Mouse (Mus musculus) urinary bladder, postnatal 36 days (tissue): ENCODE results near the gene Ephb4.

ENCODE experiments used
- DNase-seq, 2 experiments: peaks; one replicate each; pipeline ENCODE4 v3.0.0; 2022; ENCODE audit warnings: low spot score in 2 of 2, mixed read lengths in 1 of 2

Gene Ephb4

DNA sequence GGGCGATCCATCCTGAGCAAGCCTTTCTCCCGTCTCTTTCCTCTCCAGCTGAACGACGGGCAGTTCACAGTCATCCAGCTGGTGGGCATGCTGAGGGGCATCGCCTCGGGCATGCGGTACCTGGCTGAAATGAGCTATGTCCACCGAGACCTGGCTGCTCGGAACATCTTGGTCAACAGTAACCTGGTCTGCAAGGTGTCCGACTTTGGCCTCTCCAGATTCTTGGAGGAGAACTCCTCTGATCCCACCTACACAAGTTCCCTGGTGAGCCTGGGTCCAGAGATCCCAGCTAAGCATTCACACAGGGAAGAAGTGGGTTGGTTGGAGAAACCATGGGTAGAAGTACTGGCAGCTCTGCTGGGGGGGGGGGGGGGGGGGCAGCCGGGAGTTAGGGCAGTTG lies 19.8 kb downstream of the Ephb4 start:
- DNase-seq: no peak

DNA sequence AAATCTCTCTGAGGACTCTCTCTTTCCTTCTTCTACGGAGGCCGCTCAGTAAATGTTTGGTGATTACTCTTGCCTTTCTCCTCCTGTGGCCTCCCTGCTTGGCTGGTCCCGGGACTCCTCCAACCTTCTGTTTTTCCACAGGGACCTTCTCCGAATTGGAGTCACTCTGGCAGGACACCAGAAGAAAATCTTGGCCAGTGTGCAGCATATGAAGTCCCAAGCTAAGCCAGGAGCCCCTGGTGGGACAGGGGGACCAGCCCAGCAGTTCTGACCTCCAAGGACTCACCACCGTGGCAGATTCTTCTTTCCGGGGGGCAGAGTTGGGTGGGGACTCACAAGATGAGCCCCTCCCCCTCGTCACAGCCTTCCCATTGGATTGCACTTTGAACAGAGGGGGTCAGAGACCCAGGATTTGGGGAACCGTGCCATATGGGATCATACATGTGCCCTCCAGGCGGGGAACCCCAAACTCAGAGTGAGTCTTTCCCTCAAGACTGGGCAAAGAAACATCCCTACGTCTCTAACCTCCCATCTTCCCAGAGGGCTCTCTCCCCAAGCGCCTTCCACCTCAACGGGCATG lies 23.6 kb downstream of the Ephb4 start:
- DNase-seq: no peak

DNA sequence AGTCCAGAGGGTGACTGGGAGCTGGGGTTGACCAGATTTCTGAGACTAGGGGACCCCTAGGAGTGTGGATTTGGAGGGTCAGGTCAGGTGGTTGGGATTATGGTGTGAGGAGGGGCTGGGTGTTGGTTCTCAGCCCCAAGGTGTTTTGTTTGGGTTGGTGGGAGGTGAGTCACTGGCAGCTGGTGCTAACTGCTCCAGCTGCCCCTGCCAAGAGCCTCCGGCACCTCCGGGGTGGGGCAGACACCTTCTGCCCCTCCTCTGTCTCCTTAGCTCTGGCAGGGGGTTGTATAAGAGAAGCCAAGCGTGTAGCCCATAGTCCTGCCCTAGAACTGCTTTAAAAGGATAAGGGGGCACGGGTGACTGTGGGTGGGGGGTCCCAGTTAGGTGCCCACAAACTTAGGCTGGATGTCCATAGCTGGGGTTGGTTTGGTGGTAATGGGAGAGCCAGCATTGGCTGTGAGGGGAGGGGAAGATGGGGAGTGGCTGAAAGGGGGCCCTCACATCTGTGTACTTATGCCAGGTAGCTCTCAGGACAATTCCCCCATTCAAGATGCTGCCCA lies 24.7 kb downstream of the Ephb4 start:
- no peak for DNase-seq

DNA sequence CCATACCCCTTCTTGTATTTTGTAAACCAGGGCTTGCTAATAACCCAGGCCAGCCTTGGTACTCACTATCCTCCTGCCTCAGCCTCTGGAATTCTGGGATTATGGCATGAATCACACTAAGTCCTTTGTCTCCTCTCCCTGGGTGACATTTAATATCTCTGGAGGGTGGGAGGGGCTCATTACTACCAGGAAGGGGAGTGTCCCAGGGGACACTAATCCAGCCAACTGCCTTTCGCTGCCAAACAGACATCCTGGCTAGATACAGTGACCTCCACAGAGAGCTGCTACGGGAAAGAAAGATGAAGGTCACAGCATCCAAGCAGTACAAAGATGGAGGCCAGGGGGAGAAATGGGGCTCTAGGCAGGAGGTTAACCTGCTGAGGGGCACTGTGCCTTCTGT lies 25.7 kb downstream of the Ephb4 start:
- DNase-seq: no peak

DNA sequence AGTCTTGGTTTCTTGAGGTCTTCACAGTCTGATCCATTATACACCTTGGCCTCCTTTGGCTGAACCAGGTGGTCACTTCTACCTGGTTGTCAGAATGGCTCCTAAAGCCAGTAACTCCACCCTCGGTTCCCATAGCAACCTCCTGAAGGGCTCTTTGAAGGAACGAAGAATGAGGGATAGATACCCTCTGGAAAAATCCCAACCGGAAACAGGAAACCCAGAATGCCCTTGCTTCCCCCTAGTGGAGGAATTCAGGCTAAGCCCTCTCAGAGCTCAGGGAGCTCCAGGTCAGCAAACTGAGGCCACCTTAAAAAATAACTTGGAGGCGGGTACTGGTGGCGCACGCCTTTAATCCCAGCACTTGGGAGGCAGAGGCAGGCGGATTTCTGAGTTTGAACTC lies 26.3 kb downstream of the Ephb4 start:
- DNase-seq: no peak

DNA sequence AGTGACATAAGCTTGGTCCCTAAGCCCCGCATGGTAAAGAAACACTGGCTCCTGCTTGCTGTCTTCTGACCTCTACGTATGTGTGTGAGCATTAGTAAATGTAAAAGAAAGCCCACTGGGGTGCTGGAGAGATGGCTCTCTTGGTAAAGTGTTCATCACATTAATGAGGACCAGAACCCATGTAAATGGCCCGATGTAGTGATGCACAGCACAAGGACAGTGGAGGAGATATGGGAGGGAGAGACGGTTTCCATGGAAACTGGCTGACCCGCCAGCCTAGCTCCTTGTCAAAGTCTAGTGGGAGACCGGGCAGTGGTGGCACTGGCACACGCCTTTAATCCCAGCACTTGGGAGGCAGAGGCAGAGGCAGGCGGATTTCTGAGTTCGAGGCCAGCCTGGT lies 26.8 kb downstream of the Ephb4 start:
- DNase-seq: no peak

DNA sequence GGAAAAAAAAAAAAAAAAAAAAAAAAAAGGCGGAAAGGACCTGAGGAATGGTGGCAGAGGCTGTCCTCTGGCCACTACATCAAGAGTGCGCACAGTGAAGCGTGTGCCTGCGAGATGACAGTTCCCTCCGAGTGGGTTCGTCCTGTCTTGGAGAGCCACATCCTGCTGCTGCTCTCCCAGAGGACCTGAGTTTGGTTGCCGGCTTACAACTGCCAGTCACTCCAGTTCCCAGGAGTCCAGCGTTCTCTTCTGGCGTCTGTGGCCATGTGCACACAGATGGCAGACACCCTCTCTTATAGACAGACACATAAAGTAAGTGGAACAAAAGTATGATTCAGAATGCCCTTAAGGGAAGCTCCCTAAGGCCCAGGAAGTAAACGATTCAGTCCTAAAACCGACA lies 27.3 kb downstream of the Ephb4 start:
- no peak for DNase-seq

DNA sequence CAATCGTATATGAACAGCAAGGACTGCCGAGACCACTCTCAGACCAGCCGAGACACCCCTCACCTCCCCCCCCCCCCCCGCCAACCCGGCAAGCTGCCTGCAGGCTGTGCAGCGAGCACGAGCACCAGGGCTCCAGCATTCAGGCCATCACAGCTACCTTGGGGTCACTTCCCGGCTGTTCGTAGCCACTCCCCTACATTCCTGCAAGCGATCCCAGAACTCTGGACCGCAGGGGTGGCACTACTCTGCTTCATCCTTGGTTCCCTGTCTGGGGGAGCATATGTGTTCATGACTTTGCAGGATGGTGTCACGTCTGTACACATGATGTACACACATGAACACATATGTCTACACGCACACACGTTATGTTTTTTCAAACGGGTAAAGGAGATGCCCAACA lies 27.7 kb downstream of the Ephb4 start:
- DNase-seq: no peak

DNA sequence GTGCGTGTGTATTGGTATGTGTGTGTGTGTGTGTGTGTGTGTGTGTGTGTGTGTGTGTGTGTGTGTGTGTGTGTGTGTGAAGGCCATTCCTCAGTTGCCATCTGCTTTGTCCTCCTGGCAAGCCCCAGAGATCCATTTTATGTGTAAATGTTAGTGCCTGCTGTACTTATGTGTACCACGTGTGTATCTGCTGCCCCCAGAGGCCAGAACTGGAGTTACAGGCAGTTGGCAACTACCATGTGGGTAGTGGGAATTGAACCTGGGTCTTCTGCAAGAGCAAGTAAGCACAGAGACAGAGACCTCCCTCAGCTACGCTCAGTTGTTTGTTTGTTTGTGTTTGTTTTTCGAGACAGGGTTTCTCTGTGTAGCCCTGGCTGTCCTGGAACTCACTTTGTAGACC lies 31.2 kb downstream of the Ephb4 start:
- DNase-seq: peak in 1 of 2 experiments; percentile 49

DNA sequence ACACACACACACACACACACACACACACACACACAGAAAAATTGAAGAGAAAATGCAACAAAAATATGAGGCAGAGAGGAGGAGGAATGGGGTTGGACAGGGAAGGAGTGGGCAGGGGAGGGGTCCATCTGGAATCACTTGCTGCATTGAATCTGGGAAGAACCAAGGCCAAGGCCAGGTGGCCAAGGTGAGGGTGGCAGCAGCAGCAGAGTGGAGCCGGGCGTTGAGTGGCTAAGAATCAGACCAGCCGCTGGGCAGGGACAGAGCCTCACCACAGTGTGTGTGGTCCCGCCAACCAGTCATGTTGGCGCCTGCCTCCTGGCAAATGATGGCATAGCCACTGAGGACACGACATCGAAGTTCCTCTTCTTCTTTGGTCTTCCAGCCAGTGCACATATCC lies 33.5 kb downstream of the Ephb4 start:
- no peak for DNase-seq

DNA sequence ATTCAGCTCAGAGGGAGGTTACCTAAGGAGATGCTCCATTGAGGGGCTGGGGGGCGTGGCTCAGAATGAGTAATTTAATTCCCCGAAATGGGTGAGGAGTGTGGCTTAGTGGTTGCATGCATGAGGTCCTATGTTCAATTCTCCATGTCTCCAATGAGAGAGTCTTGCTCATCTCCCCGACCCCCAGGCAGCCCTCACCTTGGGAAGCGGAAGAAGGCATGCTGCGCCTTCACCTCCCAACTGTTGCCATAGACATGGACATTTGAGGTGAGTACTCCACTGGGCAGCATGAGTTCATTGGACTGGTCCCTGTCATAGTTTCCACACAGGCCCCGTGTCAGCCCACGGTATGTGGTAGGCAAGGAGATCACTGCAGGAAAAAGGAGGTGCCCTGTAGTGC lies 36.8 kb downstream of the Ephb4 start:
- DNase-seq: no peak

DNA sequence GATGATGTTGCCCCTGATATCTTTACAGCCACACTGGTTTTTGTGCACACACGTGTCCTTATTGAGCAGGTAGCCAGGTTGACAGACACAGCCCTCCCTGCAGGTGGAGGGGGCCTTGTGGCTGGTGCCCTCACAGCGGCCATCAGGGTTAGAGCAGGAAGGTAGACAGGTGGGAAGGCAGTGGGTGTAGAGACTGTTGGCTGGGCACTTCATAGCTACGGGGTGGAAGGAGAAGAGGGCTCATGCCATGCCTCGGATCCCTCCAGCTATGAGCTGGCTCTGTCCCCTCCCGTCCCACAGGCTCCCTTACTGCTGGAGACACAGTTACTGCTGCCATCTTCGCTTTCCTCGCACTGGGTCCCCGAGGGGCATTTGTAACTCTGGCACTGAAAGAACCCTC lies 41.7 kb downstream of the Ephb4 start:
- DNase-seq: no peak

DNA sequence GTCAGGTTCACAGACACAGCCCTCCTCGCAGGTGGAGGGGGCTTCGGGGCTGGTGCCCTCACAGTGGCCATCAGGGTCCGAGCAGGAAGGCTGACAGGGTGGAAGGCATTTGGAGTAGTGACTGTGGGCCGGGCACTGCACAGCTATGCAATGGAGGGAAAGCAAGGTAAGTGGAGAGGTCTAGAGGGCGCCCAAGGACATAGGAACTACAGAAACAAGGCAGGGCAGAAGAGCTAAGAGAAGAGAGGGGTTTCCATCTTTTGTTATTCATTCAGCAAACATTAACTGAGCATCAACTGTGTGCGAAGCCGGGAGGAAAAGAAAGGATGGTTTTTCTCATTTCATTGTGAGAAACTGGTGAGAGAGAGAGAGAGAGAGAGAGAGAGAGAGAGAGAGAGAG lies 44.5 kb downstream of the Ephb4 start:
- DNase-seq: no peak

DNA sequence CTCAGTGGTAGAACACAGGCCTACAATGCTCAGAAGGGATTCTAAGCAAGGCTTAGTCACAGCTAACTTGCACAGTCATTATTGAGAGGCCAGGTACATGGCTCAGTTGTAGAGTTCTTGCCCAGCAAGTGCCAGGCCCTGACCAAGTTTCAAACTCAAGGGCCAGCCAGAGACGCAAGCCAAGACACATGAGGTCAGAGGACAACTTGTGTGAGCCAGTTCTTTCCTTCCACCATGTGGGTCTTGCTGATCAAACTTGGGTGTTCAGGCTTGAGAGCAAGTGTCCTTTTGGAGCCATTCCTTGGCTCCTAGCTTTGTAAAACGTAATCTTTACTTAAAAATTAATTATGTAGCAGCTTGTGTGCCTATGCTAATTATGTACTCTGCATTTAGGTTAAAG lies 54.2 kb downstream of the Ephb4 start:
- peak in 1 of 2 experiments; percentile 34 for DNase-seq

DNA sequence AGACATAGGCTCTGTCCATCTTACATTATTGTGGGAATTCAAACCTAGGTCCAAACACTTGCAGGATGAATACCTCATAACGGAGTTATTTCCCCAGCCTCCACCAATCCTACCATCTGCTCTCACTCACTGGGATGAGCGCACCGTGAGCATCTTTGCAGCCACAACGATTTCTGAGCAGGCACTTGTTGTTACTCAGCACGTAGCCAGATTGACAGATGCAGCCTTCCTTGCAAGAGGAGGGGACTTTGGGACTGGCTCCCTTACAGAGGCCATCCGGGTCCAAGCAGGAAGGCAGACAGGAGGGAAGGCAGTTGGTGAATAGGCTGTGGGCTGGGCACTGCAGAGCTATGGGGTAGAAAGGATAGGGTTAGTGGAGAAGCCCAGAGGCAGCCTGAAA lies 59.5 kb downstream of the Ephb4 start:
- DNase-seq: no peak

DNA sequence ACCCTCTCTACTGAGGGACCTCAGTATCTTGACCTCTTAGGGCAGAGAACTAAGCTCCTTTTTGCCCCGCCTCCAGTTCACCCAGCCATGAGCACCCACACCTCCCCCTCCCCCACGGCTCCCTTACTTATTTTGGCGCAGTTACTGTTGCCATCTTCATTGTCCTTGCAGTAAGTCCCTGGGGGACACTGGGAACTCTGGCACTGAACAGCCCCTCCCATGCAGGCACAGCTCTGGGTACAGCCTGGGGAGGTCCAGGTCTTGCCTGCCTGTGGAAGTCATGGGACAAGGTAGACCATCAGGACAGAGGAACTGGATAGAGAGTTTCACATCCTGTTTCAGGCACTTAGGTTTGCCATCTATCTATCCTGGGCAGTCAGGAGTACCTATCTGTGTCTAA lies 60.2 kb downstream of the Ephb4 start:
- no peak for DNase-seq

DNA sequence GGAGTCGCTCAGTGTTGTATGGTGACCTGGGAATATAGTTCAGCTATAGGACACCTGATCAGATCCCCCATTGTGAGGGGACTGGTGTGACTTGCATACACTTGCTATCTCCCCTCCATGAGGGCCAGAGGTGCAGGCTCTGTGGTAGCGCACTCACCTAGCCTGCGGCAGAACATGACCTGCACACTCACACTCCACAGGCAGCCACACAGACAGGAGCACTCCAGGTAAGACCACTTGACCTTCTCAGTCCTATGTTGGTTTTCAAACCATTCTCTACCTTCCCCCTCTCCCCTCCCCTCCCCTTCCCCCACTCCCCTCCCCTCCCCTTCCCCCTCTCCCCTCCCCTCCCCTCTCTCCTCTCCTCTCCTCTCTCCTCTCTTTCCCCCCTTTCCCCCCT lies 60.6 kb downstream of the Ephb4 start:
- DNase-seq: no peak

DNA sequence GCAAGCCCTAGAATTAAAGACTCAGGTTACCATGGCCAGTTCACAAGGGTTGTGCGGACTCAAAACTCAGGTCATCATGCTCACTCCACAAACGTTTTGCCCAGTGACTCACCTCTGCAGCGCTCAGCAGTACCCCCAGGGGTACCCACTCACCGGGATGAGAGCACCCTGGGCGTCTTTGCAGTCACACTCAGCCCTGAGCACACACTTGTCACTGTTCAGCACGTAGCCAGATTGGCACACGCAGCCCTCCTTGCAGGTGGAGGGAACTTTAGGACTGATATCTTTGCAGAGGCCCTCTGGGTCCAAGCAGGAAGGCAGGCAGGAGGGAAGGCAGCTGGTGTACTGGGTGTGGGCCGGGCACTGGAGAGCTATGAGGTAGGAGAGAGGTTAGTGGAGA lies 61.3 kb downstream of the Ephb4 start:
- no peak for DNase-seq

DNA sequence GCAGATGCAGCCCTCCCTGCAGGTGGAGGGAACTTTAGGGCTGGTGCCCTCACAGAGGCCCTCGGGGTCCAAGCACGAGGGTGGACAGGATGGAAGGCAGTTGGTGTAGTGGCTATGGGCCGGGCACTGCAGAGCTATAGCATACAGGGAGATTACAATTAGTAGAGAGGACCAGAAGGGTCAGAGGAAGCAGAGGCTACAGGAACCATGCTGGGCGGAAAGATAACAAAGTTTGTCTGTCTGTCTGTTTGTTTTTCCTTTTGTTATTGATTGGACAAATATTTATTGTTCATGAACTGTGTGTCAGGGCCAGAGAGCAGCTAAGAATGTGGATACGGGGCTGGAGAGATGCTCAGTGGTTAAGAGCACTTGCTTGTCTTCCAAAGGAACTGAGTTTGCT lies 64.3 kb downstream of the Ephb4 start:
- DNase-seq: no peak

DNA sequence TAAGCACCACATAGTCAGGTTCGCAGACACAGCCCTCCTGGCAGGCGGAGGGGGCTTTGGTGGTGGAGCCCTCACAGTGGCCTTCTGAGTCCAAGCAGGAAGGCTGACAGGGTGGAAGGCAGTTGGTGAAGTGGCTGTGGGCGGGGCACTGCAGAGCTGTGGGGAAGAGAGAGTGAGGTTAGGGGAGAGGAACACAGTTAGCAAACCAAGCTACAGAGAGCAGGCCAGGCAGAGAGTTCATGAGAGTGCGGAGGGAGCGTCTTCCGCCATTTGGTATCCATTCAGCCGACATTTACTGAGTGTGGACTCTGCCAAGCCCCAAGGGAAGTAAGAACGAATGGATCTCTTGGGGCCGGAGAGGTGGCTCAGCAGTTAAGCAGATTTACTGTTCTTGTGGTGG lies 69.2 kb downstream of the Ephb4 start:
- DNase-seq: no peak

DNA sequence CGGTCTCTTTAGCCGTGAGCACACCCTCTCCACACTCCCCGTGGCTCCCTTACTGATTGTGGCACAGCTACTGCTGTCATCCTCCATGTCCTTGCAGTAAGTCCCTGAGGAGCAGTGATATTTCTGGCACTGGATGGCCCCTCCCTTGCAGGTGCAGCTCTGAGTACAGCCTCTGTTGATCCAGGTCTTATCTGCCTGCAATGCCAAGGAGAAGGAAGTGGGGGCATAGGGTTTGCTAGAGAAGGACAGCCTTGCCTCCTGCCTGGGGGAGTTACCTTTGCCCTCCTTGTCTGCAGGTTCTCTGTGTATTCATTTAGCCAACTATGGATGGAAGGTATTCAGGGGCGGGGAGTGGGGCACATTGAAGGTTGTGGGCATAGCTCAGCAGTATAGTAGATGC lies 69.9 kb downstream of the Ephb4 start:
- no peak for DNase-seq

DNA sequence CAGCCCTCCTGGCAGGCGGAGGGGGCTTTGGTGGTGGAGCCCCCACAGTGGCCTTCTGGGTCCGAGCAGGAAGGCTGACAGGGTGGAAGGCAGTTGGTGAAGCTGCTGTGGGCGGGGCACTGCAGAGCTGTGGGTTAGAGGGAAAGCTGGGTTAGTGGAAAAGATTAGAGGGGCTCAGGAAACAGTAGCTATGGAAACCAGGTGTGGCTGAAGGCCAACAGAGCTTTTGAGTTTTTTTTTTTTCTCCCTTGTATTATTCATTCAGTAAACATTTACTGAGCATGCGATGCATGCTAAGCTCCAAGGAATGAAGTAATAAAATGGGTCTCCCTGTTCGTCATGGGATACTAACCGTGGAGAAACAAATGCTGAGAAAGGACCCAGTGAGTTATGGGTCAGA lies 75.7 kb downstream of the Ephb4 start:
- DNase-seq: no peak
